Mouse (Mus musculus) spleen, embryonic (tissue): Measurements from ENCODE around the gene Dnmt3b.
"Not testable (repeated sequence)": the region's sequence is repeated elsewhere in the genome, so short reads cannot be mapped to it uniquely, and the experiment has no call there.

Experiments used
- CTCF ChIA-PET: fragments of 350-600 bp; sonication (Branson Sonifier 250); formaldehyde crosslinking; loops from one replicate; lab custom pipeline; 2022; lab: Charles Lee

Dnmt3b gene

DNA sequence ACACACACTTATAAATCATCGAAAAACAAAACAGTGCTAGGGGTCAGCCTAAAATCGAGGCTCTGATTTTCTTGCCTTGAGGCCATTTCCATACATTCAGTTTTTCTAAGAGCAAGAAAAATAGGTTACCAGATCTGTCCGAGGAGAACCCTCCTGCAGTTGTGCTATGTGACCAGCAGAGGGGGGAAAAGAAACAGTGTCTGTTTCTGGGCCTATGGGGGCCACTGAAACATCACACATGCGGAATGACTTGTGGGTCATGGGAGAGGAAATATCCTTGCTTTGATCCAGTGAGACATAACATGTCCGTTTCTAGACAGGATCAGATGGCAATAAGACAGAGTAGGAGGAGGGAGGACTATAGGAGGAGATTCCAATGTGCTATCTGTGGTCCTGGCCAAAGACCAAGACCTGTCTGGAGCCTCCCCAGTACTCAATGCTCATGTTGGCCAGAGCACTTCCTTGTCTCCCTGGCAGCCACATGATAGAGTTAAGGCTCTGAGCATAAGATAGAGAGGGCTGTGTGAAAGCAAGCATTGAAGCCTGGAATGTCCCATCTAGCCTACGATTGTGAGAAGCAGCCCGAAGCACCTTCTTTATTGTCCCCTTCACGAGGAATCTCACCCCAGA lies 61.6 kb downstream of the Dnmt3b start:
- CTCF ChIA-PET = no interaction called here

DNA sequence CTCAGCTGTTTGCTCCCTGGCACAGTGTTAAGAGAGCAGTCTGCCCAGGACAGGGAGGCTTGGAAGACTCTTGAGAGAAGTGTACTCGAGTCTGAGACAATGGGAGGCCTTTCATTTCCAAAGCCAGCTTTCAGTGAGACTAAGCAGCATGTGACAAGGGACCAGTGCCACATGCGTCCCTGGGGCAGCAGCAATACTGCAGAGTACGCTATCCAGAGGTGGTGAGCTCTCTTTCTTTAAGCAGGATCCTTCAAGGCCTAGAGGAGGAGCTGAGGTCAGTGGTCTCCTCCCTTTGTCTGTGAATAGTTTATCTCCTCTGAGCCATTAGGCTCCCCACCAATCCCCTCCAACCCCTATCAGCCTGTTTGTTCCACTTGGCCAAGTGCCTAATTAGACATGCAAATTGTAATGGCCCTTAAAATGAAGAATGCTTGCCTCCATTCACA lies 63.4 kb downstream of the Dnmt3b start:
- CTCF ChIA-PET = interaction anchor here (0.5 kb wide), 1 partner anchor 89 kb away, joined by 3 read pairs; no protein-coding TSS in a partner anchor

DNA sequence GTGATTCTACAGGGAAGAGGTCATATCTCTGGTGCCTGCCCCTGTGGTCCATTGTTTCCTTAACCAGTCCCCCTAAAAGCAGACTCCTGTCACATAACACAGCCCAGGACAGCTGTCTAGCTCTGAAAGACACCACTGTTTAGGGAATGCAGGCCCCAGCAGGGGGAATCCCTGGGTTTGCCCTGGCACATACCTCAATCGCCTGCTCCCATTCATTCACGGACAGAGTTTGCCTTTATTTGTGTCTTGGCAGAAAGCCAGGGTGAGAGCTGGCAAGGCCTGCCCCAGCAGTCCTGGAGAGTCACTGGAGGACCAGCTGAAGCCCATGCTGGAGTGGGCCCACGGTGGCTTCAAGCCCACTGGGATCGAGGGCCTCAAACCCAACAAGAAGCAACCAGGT lies 64.0 kb downstream of the Dnmt3b start:
- CTCF ChIA-PET = interaction anchor here (0.5 kb wide), 1 partner anchor 88 kb away, joined by 3 read pairs; no protein-coding TSS in a partner anchor

DNA sequence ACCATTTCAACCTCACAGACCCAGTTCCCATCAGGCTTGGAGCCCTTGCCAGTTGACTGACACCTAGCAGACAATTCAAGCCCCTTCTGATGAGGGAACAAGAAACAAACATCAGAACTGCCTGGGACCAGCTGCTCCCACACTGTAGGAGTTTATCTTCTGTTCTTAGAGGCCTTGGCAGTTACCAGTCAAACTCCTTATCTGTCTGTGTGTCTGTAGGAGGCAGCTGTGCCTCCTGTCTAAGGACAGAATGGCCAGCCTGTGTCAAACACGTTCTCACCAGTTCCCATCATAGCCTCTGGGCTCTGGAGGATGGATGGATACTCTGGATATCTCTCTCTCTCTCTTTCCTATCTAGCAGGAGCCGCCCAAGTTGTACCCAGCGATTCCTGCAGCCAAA lies 68.6 kb downstream of the Dnmt3b start:
- CTCF ChIA-PET = not testable (repeated sequence)

DNA sequence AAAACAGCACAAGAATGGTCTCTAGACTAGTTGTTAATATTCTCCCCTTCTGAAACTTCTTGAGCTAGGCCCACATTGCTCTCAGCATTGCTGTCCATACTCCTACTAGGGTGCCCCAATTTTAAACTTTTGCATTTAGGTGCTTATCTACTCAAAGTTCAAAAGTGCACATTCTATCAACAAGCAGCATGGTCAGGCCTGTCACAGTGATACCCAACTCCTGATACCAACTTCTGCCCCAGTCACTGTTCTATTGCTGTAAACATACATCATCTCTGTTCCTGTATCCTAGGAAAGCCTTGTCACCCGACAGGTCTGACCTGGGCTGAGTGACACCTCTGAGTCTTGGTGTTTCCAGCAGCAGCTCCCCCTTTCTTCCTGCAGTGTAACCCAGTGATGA lies 73.8 kb downstream of the Dnmt3b start:
- CTCF ChIA-PET = no interaction called here

DNA sequence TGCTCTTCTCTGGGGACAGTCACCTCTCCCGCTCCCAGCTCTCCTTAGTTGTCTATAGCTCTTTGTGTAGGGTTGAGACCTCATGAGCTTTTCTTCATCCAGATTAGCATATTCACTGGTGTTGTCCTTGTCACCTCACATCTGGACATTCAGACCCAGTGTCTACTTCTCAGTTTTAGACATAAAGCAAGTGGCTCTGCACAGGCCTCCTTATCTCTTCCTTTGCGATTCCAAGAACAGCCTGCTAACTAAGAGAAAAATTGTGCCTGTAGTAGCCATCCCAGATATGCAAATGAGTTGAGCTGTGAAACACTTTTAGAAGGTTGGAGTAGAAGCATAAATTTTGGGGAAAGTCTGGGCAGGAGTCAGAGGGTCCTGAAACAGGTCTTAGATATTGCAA lies 75.2 kb downstream of the Dnmt3b start:
- CTCF ChIA-PET = no interaction called here

DNA sequence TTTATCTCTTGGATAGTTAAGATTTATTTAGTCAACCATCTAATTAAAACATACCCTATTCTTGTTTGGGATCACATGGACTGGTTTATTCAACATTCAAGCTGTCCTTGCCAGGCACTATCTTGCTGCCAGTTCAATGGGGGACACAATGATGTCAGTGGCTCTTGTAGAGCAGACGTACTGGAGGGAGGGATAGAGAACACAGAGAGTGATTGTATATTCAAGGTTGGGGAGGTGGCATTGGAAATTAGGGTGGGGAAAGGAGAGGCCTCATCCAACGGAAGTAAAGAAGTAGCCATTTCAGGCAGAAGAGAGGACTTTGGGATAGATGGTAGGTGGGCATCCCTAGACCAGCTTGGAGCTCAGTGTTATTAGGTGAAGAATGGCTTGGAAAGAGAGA lies 75.6 kb downstream of the Dnmt3b start:
- CTCF ChIA-PET = no interaction called here

DNA sequence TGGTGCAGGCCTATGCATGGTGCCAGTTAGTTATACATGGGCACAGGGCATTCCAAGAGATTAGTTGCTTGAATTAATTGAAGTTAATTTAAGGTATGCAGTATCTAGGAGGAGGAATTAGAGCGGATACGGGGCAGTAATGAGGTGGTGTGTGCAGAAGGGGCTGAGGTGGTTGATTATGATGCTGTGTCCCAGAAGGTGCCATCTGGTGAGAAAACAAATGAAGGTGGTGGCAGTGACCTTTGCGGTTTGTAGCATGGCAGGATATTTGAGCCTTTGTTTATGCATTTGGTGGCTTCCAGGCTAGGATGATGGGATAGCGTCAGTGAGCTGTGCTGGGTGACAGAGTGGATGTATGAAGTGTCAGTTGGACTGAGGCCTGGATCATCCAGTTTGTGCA lies 76.0 kb downstream of the Dnmt3b start:
- CTCF ChIA-PET = no interaction called here

DNA sequence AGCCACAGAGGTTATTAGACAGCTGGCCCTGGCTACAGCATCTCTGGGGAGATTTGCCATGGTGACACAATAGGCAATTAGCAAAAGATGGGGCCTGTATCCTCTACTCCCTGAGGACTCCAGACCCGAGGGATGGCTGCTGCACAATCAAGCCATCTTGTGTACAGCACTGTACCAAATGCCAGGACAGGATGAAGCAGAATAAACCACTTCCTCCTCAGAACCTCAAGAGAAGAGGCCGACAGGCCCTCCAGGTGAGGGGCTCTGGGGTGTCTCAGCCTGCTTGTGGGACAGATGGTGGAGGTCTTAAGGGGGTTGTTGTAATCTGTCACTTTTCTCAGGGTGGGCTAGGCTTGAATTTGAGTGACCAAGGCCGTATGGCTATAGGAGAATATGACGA lies 84.8 kb downstream of the Dnmt3b start:
- CTCF ChIA-PET = no interaction called here
